Mouse (Mus musculus) hindbrain, embryonic 11.5 days (tissue): ENCODE data around the gene Tead1. TPM values are rescaled to one million over a fixed set of nuclear protein-coding genes. Genes with fewer than 3 reads are reported as not detected.

ENCODE experiments used
- ATAC-seq: fragments of 200-750 bp; cut with Nextera tagmentation; 2 replicates; pipeline ENCODE4 v1.8.0; 2017; ENCODE audit warnings: mild to moderate bottlenecking, moderate TSS enrichment, moderate library complexity; ENCODE audit not compliant: low FRiP score
- DNase-seq: peaks from one replicate; pipeline ENCODE4 v3.0.0-alpha.2; 2015; ENCODE audit warnings: low spot score
- H3K27ac ChIP-seq: fragments of 300-500 bp; sonication (generic); 2 replicates; pipeline ENCODE4 v1.5.1; 2014; ENCODE audit warnings: mild to moderate bottlenecking, low read depth, low read length
- H3K27me3 ChIP-seq: fragments of 300-500 bp; sonication (generic); 2 replicates; pipeline ENCODE4 v1.6.1; 2014; ENCODE audit warnings: mild to moderate bottlenecking, low read length, moderate library complexity, mixed read lengths; ENCODE audit not compliant: control insufficient read depth, insufficient read depth
- H3K36me3 ChIP-seq: fragments of 300-500 bp; sonication (generic); 2 replicates; pipeline ENCODE4 v1.6.1; 2014; ENCODE audit warnings: mild to moderate bottlenecking, low read length, moderate library complexity, mixed read lengths; ENCODE audit not compliant: control insufficient read depth, insufficient read depth
- H3K4me1 ChIP-seq: fragments of 300-500 bp; sonication (generic); replicated peaks from 2 replicates; pipeline ENCODE4 v1.6.1; 2014; ENCODE audit warnings: low read length, mixed read lengths; ENCODE audit not compliant: control insufficient read depth, insufficient read depth
- H3K4me2 ChIP-seq: fragments of 300-500 bp; sonication (generic); replicated peaks from 2 replicates; pipeline ENCODE4 v1.6.1; 2014; ENCODE audit warnings: mild to moderate bottlenecking, low read depth, low read length
- H3K4me3 ChIP-seq: fragments of 300-500 bp; sonication (generic); 2 replicates; pipeline ENCODE4 v1.5.1; 2014; ENCODE audit warnings: low read depth, low read length
- H3K9ac ChIP-seq: fragments of 300-500 bp; sonication (generic); 2 replicates; pipeline ENCODE4 v1.6.1; 2014; ENCODE audit warnings: low read depth, low read length
- H3K9me3 ChIP-seq: fragments of 300-500 bp; sonication (generic); 2 replicates; pipeline ENCODE4 v1.6.1; 2016; ENCODE audit warnings: low read length; ENCODE audit not compliant: control insufficient read depth
- WGBS: fragments of 180-500 bp; shearing (Covaris S2); extraction: QIAGEN DNeasy Blood & Tissue Kit; methylation state at CpG from one replicate; pipeline ENCODE4 v1.1.7; 2014; 5-methylcytosine and 5-hydroxymethylcytosine counted together
- polyA plus RNA-seq: library from polyadenylated mRNA; unstranded; fragments of >200 nt; fragmentation: Nextera tagmentation; extraction: Ambion mirVana; gene quantifications from 2 replicates; pipeline ENCODE4 v1.2.1, GENCODE M21; 2014

Tead1 gene
- polyA plus RNA-seq, 1 experiment from 2014 or later: 23.2 TPM

- Histone ChIP-seq H3K4me3 (no peak overlapping the region), H3K27me3 (no peaks in the 10 kb centered on the region), H3K9me3 (no peaks in the 10 kb centered on the region), H3K4me1 (no peaks in the 10 kb centered on the region), H3K36me3 (no peaks in the 10 kb centered on the region), H3K4me2 (no peak overlapping the region), H3K27ac (no peak overlapping the region), H3K9ac (no peak overlapping the region)
- DNase-seq (no peak), ATAC-seq (no peak)
- 92% methylated on average over 6 of the region's 6 CpGs for WGBS
These were observed 212.8 kb downstream of the Tead1 start for GRCm38 (mm10) chr7:112891883-112892282.

- Histone ChIP-seq H3K4me1 (no peaks in the 10 kb centered on the region), H3K27ac (no peak overlapping the region), H3K4me2 (no peak overlapping the region), H3K9ac (no peak overlapping the region), H3K27me3 (no peaks in the 10 kb centered on the region), H3K9me3 (no peaks in the 10 kb centered on the region), H3K36me3 (no peaks in the 10 kb centered on the region), H3K4me3 (no peak overlapping the region)
- 78% methylated on average over 5 of the region's 5 CpGs for WGBS
- no peak for ATAC-seq
- DNase-seq: no peak
These were observed 213.5 kb downstream of the Tead1 start for GRCm38 (mm10) chr7:112892595-112892994.

DNA sequence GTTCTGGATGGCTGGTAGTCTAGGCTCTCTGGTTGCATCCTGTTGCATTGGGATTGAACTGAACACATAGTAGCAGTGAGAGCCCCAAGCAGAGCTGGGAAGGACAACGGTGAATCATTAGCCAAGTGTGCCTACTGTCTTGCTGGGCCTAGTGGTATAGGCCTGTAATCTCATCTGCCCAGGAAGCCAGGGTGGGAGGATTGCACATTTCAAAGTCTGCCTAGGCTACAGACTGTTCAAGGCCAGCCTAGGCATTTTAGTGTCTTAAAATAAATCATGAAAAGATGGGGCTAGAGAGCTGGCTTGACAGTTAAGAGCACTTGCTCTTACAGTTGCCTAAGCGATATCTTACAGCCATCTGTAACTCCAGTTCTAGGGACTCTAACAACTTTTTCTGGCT is 217.2 kb downstream of the Tead1 start:
- no peaks in the 10 kb centered on the region for H3K36me3 ChIP-seq
- no peak overlapping the region for H3K4me2 ChIP-seq
- ATAC-seq: no peak
- H3K4me3 ChIP-seq: no peak overlapping the region
- no peaks in the 10 kb centered on the region for H3K27me3 ChIP-seq
- H3K9me3 ChIP-seq: no peaks in the 10 kb centered on the region
- no peak for DNase-seq
- 96% methylated on average over 2 of the region's 2 CpGs for WGBS
- no peak overlapping the region for H3K9ac ChIP-seq
- H3K4me1 ChIP-seq: no peaks in the 10 kb centered on the region
- no peak overlapping the region for H3K27ac ChIP-seq

DNA sequence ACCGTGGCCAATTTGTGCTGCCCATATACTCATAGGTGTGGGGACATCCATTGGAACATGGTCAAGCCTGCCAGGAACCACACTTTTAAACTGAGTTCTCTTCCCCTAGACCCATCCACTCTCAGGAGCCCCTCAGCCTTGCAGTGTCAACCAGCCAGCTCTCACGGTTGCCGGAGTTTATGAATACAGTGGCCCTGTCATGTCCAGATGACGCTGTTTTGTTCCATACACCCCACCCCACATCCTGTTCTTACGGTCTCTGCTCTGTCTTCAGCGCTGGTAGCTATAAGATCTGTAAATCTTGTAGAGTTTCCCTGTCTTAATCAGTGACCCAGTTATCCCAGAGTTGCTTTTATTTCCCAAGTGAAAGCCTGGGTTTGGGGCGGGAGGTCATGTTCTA is 222.6 kb downstream of the Tead1 start:
- H3K4me3 ChIP-seq: no peak overlapping the region
- no peak overlapping the region for H3K27ac ChIP-seq
- WGBS: 95% methylated on average over 7 of the region's 7 CpGs
- ATAC-seq: no peak
- no peaks in the 10 kb centered on the region for H3K36me3 ChIP-seq
- H3K9ac ChIP-seq: no peak overlapping the region
- DNase-seq: no peak
- no peaks in the 10 kb centered on the region for H3K9me3 ChIP-seq
- H3K4me1 ChIP-seq: no peaks in the 10 kb centered on the region
- H3K4me2 ChIP-seq: no peak overlapping the region
- no peaks in the 10 kb centered on the region for H3K27me3 ChIP-seq

- DNase-seq (no peak), ATAC-seq (no peak)
- no peak overlapping the region for H3K4me3 ChIP-seq
- H3K4me1 ChIP-seq: no peaks in the 10 kb centered on the region
- 77% methylated on average over 5 of the region's 5 CpGs for WGBS
- no peak overlapping the region for H3K9ac ChIP-seq
- no peaks in the 10 kb centered on the region for H3K36me3 ChIP-seq
- no peaks in the 10 kb centered on the region for H3K9me3 ChIP-seq
- no peak overlapping the region for H3K4me2 ChIP-seq
- H3K27ac ChIP-seq: no peak overlapping the region
- H3K27me3 ChIP-seq: peaks cover 3% of the 10 kb centered on the region
These were observed 227.7 kb downstream of the Tead1 start for GRCm38 (mm10) chr7:112906848-112907247.

- H3K9ac ChIP-seq: no peak overlapping the region
- WGBS: 65% methylated on average over 2 of the region's 2 CpGs
- H3K4me1 ChIP-seq: no peaks in the 10 kb centered on the region
- ATAC-seq (no peak), DNase-seq (no peak)
- no peak overlapping the region for H3K4me3 ChIP-seq
- peaks cover 3% of the 10 kb centered on the region for H3K27me3 ChIP-seq
- H3K36me3 ChIP-seq: no peaks in the 10 kb centered on the region
- H3K4me2 ChIP-seq: no peak overlapping the region
- no peaks in the 10 kb centered on the region for H3K9me3 ChIP-seq
- no peak overlapping the region for H3K27ac ChIP-seq
These were observed 228.3 kb downstream of the Tead1 start for GRCm38 (mm10) chr7:112907468-112907867.

DNA sequence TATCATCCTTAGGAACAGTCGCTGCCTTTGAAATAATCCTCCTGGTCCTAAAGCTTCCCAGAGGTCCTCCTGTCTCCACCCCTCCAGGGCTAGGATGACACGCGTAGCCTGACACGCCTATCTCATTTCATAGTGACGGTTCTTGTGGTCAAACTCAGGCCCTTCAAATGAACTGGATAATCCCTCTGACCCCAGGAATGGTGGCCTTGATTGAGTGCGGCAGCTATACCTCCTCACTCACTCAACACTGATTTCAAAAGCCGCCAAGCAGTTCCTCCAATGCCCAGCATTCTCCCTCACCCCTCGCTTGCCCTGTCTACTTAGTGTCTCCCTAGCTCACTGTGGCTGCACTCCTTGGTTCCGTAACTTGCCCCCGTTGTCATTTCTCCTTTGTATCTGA is 230.0 kb downstream of the Tead1 start:
- WGBS: 88% methylated on average over 10 of the region's 10 CpGs

GRCm38 (mm10) chr7:112912969-112913368 is 233.9 kb downstream of the Tead1 start:
- Histone ChIP-seq H3K36me3 (no peaks in the 10 kb centered on the region), H3K4me3 (no peak overlapping the region), H3K27ac (no peak overlapping the region), H3K27me3 (peaks cover 3% of the 10 kb centered on the region), H3K4me2 (no peak overlapping the region), H3K9ac (no peak overlapping the region), H3K4me1 (peaks cover 3% of the 10 kb centered on the region; the same call in 1 of the 2 replicates), H3K9me3 (no peaks in the 10 kb centered on the region)
- 81% methylated on average over 3 of the region's 3 CpGs for WGBS
- DNase-seq (no peak), ATAC-seq (no peak)

More for the DNA sequence above, 230.0 kb downstream of the Tead1 start:
- Histone ChIP-seq H3K27ac (no peak overlapping the region), H3K4me1 (no peaks in the 10 kb centered on the region), H3K36me3 (no peaks in the 10 kb centered on the region), H3K4me2 (no peak overlapping the region), H3K4me3 (no peak overlapping the region), H3K9ac (no peak overlapping the region), H3K27me3 (peaks cover 3% of the 10 kb centered on the region), H3K9me3 (no peaks in the 10 kb centered on the region)
- no peak for DNase-seq
- ATAC-seq: no peak

- no peaks in the 10 kb centered on the region for H3K9me3 ChIP-seq
- no peaks in the 10 kb centered on the region for H3K36me3 ChIP-seq
- no peak overlapping the region for H3K4me2 ChIP-seq
- ATAC-seq (no peak), DNase-seq (no peak)
- WGBS: 81% methylated on average over 4 of the region's 4 CpGs
- H3K27me3 ChIP-seq: no peaks in the 10 kb centered on the region
- H3K4me3 ChIP-seq: no peak overlapping the region
- H3K4me1 ChIP-seq: peaks cover 10% of the 10 kb centered on the region
- no peak overlapping the region for H3K27ac ChIP-seq
- H3K9ac ChIP-seq: no peak overlapping the region
These were observed 236.5 kb downstream of the Tead1 start for GRCm38 (mm10) chr7:112915571-112915970.
